Mouse (Mus musculus) hindbrain, embryonic 13.5 days (tissue): ENCODE results near the gene Ifih1. TPM values are rescaled to one million over a fixed set of nuclear protein-coding genes. Genes with fewer than 3 reads are reported as not detected.
A peak's percentile ranks its signal among the peaks of the same experiment; 100 is the strongest.

Experiments used
- ATAC-seq: fragments of 200-750 bp; cut with Nextera tagmentation; 2 replicates; pipeline ENCODE4 v1.8.0; 2017; ENCODE audit warnings: moderate TSS enrichment; ENCODE audit not compliant: low FRiP score
- H3K27ac ChIP-seq: fragments of 300-500 bp; sonication (generic); 2 replicates; pipeline ENCODE4 v1.5.1; 2015; ENCODE audit warnings: inconsistent platforms, mild to moderate bottlenecking, moderate library complexity
- H3K27me3 ChIP-seq: fragments of 300-500 bp; sonication (generic); 2 replicates; pipeline ENCODE4 v1.6.1; 2015; ENCODE audit warnings: mild to moderate bottlenecking, inconsistent platforms
- H3K36me3 ChIP-seq: fragments of 300-500 bp; sonication (generic); 2 replicates; pipeline ENCODE4 v1.6.1; 2015; ENCODE audit warnings: mild to moderate bottlenecking, inconsistent platforms
- H3K4me1 ChIP-seq: fragments of 300-500 bp; sonication (generic); replicated peaks from 2 replicates; pipeline ENCODE4 v1.6.1; 2015; ENCODE audit warnings: inconsistent platforms
- H3K4me2 ChIP-seq: fragments of 300-500 bp; sonication (generic); 2 replicates; pipeline ENCODE4 v1.6.1; 2015; ENCODE audit warnings: inconsistent platforms, mild to moderate bottlenecking, moderate library complexity
- H3K4me3 ChIP-seq: fragments of 300-500 bp; sonication (generic); 2 replicates; pipeline ENCODE4 v1.5.1; 2015; ENCODE audit warnings: mild to moderate bottlenecking, inconsistent platforms
- H3K9ac ChIP-seq: fragments of 300-500 bp; sonication (generic); 2 replicates; pipeline ENCODE4 v1.6.1; 2015; ENCODE audit warnings: mild to moderate bottlenecking, inconsistent platforms
- H3K9me3 ChIP-seq: fragments of 300-500 bp; sonication (generic); 2 replicates; pipeline ENCODE4 v1.6.1; 2016; ENCODE audit warnings: inconsistent platforms
- WGBS: fragments of 180-500 bp; shearing (Covaris S2); methylation state at CpG from one replicate; pipeline ENCODE4 v1.1.7; 2015; 5-methylcytosine and 5-hydroxymethylcytosine counted together
- polyA plus RNA-seq: library from polyadenylated mRNA; unstranded; fragments of >200 nt; fragmentation: Nextera tagmentation; extraction: Ambion mirVana; gene quantifications from 2 replicates; pipeline ENCODE4 v1.2.1, GENCODE M21; 2015

Gene Ifih1
- polyA plus RNA-seq, 1 experiment from 2014 or later = 1.2 TPM

DNA sequence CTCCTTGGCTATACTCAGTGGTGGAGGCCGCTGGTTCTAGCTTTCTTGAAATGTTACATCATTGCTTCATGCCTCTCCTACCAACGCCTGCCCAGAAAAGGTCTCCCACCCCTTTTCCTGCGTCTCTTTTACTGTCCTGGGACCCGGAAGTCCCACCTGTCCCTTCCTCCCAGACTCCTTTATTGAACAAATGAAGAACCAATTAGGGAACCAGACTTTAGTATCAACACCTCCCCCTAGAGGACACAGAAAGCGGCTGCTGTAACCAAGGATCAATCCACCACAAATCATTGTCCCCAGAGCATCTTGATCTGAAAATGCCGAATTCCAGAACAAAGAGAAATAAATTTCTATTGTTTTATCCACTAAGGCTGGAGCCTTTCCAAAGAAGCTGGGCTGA lies 14.5 kb upstream of the Ifih1 start:
- Histone ChIP-seq H3K27ac (no peak overlapping the region), H3K4me3 (no peak overlapping the region), H3K9ac (no peak overlapping the region), H3K9me3 (no peaks in the 10 kb centered on the region), H3K4me1 (peaks cover 5% of the 10 kb centered on the region; the same call in 1 of the 2 replicates), H3K4me2 (no peak overlapping the region), H3K27me3 (peaks cover 7% of the 10 kb centered on the region), H3K36me3 (no peaks in the 10 kb centered on the region)
- 53% methylated on average over 6 of the region's 6 CpGs for WGBS
- no peak for ATAC-seq

DNA sequence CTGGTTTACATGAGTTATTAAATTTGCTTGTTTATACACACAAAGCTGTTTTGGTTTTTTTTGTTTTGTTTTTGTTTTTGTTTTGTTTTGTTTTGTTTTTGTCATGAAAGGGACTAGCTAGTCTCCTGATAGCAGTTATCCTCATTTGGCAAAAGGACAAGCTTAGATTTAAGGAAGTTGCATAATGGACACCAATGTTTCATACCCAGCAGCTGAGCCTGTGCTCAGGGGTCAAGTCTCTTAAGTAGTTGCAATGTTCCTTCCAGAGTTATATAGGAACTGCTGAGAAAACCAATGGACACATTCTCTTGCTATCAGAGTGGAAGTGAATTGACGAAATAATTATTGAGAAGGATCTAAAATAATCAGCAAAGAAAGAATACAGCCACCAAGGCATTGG lies 10.0 kb upstream of the Ifih1 start:
- H3K4me2 ChIP-seq = no peak overlapping the region
- H3K4me3 ChIP-seq = no peak overlapping the region
- no peak for ATAC-seq
- H3K9ac ChIP-seq = no peak overlapping the region
- H3K4me1 ChIP-seq = no peaks in the 10 kb centered on the region
- no peaks in the 10 kb centered on the region for H3K27me3 ChIP-seq
- 76% methylated on average over 1 of the region's 1 CpGs for WGBS
- H3K9me3 ChIP-seq = no peaks in the 10 kb centered on the region
- H3K27ac ChIP-seq = no peak overlapping the region
- no peaks in the 10 kb centered on the region for H3K36me3 ChIP-seq

DNA sequence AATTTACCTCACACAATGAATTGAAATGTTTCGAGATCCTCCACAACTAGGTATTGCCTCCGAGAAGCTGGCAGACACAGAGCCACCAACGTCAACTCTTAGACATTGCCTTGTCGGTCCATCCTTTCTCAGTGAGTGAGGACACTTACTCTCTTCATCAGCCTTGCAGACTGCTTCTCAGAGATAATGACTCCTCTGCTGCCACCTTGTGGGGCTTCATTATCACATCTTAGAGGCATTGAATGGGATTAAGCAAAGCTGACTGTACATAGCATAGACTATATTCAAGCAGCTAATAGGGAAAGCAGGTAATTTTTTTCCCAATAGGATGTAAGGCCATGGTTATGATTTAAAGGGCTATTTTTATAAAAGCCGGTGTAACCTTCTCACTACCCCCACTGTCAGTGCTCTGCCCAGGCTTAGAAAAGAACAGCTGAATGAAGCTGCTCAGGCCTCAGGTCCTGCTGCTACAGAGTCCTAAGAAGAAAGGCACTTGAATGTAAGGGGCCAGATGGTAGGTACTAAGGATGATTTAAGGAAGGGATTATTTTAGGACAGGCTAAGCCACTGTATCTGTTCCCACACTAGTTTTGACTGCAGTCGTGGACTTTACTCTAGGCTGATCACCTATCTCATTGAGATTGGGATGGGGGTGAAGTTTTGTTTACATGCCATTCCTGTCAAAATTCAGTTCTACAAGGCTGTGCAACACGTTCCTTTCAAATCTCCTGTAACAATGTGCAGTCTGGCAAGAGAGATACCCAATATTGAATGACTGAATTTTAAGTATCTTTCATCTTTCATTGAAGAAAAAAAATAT lies 8.7 kb upstream of the Ifih1 start:
- ATAC-seq = peak; percentile 90
- no peak overlapping the region for H3K9ac ChIP-seq
- H3K27me3 ChIP-seq = peaks cover 2% of the 10 kb centered on the region; the same call in 1 of the 2 replicates
- no peak overlapping the region for H3K27ac ChIP-seq
- no peaks in the 10 kb centered on the region for H3K9me3 ChIP-seq
- H3K4me1 ChIP-seq = no peaks in the 10 kb centered on the region
- 50% methylated on average over 7 of the region's 7 CpGs for whole genome bisulfite sequencing
- H3K4me2 ChIP-seq = no peak overlapping the region
- no peaks in the 10 kb centered on the region for H3K36me3 ChIP-seq
- no peak overlapping the region for H3K4me3 ChIP-seq

DNA sequence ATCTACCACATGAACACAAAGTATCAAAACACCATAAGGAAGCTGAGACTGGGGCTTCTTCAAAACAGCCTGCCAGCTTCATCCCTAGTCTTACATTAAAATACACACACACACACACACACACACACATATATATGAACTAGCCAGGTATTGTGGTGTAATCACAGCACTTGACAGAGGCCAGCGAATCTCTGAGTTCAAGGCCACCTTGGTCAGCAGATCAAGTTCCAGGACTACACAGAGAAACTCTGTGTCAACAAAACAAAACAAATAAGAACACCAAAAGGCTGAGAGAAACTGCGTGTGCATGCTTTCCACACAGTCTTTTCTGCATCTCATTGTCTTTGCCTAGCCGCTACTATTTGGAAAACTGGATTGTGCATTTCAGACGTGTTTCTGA lies 6.4 kb upstream of the Ifih1 start:
- H3K9me3 ChIP-seq = no peaks in the 10 kb centered on the region
- no peaks in the 10 kb centered on the region for H3K4me1 ChIP-seq
- no peak for ATAC-seq
- no peaks in the 10 kb centered on the region for H3K36me3 ChIP-seq
- H3K27me3 ChIP-seq = peaks cover 6% of the 10 kb centered on the region; the same call in 1 of the 2 replicates
- H3K9ac ChIP-seq = no peak overlapping the region
- H3K27ac ChIP-seq = no peak overlapping the region
- H3K4me3 ChIP-seq = no peak overlapping the region
- WGBS = 79% methylated on average over 4 of the region's 4 CpGs
- H3K4me2 ChIP-seq = no peak overlapping the region

DNA sequence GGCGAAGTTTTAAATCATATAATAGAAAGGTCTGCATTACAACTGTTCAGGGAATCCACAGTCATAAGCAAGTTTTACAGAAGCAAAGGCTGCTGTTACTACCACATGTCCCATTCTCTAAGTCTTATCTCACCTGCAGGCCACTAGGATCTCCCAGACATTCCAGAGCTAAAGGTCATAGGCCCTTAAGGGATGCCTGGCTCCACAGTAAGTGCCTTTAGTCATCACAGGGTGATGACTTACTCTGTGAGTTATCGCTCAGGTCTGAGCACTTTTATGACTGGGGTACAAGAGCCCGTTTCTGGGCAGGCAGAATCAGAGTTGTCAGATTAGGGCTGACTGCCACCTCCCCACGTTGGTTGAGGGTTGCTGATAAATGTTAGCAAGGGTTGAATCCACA lies 5.8 kb upstream of the Ifih1 start:
- Histone ChIP-seq H3K27ac (no peak overlapping the region), H3K27me3 (peaks cover 8% of the 10 kb centered on the region; the same call in 1 of the 2 replicates), H3K4me3 (no peak overlapping the region), H3K4me2 (no peak overlapping the region), H3K4me1 (peaks cover 6% of the 10 kb centered on the region), H3K9ac (no peak overlapping the region), H3K9me3 (no peaks in the 10 kb centered on the region), H3K36me3 (no peaks in the 10 kb centered on the region)
- 89% methylated on average over 4 of the region's 4 CpGs for WGBS
- ATAC-seq = no peak

DNA sequence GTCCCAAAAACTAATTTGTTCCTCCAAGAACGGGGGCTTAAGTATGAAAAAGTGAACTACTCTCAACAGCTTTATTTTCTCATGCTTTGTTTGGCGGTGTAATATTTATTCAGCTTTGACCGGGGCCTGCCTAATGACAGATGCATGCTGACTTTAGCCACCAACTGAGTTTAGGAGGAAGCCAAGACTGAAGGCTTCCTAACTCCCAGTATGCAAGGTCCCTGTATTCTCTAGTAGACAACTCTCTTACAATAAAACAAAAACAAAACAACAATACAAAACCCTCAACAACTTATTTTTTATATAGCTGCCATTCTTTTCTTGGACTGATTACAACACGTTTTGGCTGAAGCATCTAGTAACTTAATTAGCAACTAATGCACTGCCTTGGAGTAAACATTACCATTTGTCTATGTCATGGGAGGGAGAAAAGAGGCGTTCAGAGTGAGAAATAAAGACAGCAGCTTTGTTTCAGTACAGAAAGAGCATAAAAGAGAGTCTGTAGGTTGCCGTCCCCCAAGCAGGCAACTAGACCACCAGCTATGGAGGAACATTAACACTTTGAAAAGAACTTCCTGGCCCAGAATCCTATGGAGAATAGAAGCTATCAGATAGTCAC lies 725 bp upstream of the Ifih1 start:
- peak overlapping the region; percentile 46 for H3K4me3 ChIP-seq
- no peaks in the 10 kb centered on the region for H3K9me3 ChIP-seq
- peak; percentile 46 for ATAC-seq
- peaks cover 25% of the 10 kb centered on the region for H3K4me1 ChIP-seq
- WGBS = 7% methylated on average over 6 of the region's 6 CpGs
- no peak overlapping the region for H3K9ac ChIP-seq
- no peak overlapping the region for H3K27ac ChIP-seq
- peaks cover 29% of the 10 kb centered on the region for H3K27me3 ChIP-seq
- no peaks in the 10 kb centered on the region for H3K36me3 ChIP-seq
- H3K4me2 ChIP-seq = peak overlapping the region; percentile 75

DNA sequence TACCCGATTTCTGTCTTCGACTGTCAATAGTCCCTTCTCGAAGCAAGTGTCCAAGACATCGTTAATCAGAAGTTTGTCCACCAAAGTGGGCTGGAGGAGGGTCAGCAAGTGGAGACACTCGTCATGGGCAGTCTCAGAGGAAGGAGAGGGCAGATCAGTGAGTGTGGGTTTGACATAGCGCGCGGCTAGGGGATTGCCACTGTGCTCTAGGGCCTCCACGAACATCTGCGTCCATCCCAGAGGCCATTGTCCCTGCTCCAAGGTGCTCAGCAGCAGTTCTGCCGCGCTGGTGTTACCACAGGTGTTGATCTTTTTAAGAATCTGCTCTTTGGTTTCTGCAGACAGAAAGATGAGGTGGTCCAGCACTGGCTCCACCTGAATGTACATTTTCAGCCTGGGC lies 580 bp downstream of the Ifih1 start:
- Histone ChIP-seq H3K9me3 (no peaks in the 10 kb centered on the region), H3K4me3 (peak overlapping the region; percentile 46), H3K27me3 (peaks cover 29% of the 10 kb centered on the region), H3K9ac (peak overlapping the region; percentile 58; the same call in 1 of the 2 replicates), H3K4me2 (peak overlapping the region; percentile 75), H3K4me1 (peaks cover 25% of the 10 kb centered on the region), H3K27ac (no peak overlapping the region), H3K36me3 (no peaks in the 10 kb centered on the region)
- peak; percentile 46 for ATAC-seq
- WGBS = 38% methylated on average over 12 of the region's 12 CpGs

DNA sequence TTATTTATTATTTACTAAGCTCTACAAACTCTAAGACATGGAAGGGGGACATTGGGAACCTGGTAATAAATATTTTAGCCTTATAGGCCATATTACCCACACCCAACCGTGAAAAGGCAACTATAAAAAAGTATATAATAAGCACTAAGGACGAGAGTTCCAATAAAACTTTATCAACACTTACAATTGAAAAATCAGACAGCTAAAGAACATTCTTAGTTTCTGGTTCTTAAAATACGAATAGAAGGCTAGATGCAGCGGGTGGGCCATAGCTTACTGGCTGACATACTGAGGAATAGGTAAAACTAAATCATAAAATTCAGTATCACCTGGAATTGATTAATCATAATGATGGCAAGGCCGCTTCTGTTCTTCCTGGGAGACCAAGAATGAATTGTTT lies 1.2 kb downstream of the Ifih1 start:
- no peak overlapping the region for H3K4me2 ChIP-seq
- WGBS = 92% methylated on average over 5 of the region's 5 CpGs
- no peak overlapping the region for H3K27ac ChIP-seq

DNA sequence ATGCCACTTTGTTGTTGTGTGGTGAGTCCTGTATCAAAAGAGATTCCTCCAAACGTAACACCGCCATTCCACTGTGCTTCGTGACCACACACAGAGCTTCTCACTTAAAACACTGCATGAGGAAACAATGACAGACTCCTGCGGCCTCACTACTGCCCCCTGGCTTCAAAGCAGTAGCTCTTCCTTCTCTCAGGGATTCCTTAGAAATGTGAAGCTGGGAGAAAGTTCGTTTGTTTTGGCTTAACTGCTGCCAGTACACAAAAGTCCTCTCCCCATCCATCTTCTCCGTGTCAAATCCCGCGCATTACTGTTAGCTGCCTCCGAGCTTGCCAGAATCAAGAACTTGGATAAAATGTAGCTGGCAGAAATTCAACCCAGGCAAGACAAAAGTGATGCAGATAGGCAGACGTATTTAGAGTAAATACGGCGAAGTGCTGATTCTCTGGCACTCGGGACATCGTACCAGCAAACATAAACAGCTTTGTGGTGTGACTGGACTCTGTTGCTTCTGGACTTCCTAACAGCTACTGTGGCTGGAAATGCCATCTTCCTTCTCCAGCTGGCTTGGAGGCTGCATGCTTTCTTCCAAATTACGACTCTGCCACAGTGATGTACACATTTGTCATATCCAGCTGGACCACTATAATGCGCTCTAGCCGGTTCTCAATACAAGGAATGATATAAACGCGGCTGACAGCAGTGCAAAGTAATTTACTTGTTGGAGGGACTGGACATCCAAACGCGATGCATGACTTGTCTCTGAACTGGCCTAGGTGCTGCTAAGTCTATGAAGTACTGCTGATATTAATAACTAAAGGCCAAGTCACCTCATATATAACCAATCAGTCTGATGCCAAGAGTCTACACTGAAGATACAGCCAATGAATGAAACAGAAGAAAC lies 2.4 kb downstream of the Ifih1 start:
- H3K27ac ChIP-seq = no peak overlapping the region
- 0 out of 2 replicates have a peak, but pooled peaks have one; percentile 9 for ATAC-seq
- no peak overlapping the region for H3K9ac ChIP-seq
- 41% methylated on average over 21 of the region's 21 CpGs for WGBS
- H3K36me3 ChIP-seq = no peaks in the 10 kb centered on the region
- peaks cover 24% of the 10 kb centered on the region for H3K27me3 ChIP-seq
- H3K9me3 ChIP-seq = no peaks in the 10 kb centered on the region
- peak overlapping the region; percentile 15; the same call in 1 of the 2 replicates for H3K4me2 ChIP-seq
- no peak overlapping the region for H3K4me3 ChIP-seq
- peaks cover 25% of the 10 kb centered on the region for H3K4me1 ChIP-seq

More for the DNA sequence above, 1.2 kb downstream of the Ifih1 start:
- Histone ChIP-seq H3K36me3 (no peaks in the 10 kb centered on the region), H3K9me3 (no peaks in the 10 kb centered on the region), H3K4me1 (peaks cover 25% of the 10 kb centered on the region), H3K9ac (no peak overlapping the region), H3K4me3 (no peak overlapping the region), H3K27me3 (peaks cover 29% of the 10 kb centered on the region)
- no peak for ATAC-seq

DNA sequence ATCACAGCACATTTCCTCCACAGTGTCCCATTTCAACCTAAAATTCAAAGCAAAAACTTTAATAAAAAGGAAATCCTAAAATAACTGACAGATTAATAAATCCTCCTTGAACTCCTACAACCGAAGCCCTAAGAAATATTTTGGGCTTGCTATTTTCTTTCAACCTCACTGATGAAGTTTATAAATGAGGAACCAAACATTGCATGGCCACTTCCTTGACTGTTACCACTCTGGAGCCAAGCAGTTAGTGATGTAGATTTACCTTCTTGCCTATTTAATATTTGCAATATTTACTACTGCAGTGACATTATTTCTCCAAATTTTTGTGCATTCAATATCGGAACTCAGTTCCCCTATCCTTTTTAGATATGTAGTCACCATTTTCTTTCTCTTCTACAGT lies 6.2 kb downstream of the Ifih1 start:
- H3K4me1 ChIP-seq = 0 out of 2 replicates have a peak, but pooled peaks cover 4% of the 10 kb centered on the region
- H3K9me3 ChIP-seq = no peaks in the 10 kb centered on the region
- H3K4me3 ChIP-seq = no peak overlapping the region
- no peak overlapping the region for H3K4me2 ChIP-seq
- no peak overlapping the region for H3K9ac ChIP-seq
- no peaks in the 10 kb centered on the region for H3K36me3 ChIP-seq
- ATAC-seq = no peak
- no peak overlapping the region for H3K27ac ChIP-seq
- WGBS = 94% methylated on average over 2 of the region's 2 CpGs
- peaks cover 9% of the 10 kb centered on the region for H3K27me3 ChIP-seq

DNA sequence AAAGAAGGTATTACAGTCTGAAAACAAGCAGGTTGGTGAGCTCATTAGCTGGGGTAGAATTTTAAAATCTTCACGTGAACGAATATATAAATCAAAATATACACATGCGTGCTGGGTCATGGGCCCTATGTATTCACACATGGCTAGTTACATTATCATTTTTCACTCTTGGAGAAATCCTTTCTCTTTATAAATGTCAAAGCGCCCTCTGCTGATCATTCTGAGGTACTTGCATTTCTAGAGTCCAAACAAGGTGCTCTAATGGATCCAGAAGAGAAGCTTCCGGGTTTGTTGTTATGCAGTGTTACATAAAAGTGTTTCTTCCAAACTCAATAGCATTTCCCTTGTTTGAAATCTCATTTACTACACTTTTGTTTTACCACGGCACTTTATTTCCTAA lies 15.6 kb downstream of the Ifih1 start:
- ATAC-seq = peak; percentile 36; the same call in 1 of the 2 replicates
- Histone ChIP-seq H3K9ac (no peak overlapping the region), H3K4me1 (no peaks in the 10 kb centered on the region), H3K4me2 (no peak overlapping the region), H3K9me3 (no peaks in the 10 kb centered on the region), H3K4me3 (no peak overlapping the region), H3K36me3 (no peaks in the 10 kb centered on the region), H3K27ac (no peak overlapping the region), H3K27me3 (0 out of 2 replicates have a peak, but pooled peaks cover 4% of the 10 kb centered on the region)
- WGBS = 25% methylated on average over 6 of the region's 6 CpGs

DNA sequence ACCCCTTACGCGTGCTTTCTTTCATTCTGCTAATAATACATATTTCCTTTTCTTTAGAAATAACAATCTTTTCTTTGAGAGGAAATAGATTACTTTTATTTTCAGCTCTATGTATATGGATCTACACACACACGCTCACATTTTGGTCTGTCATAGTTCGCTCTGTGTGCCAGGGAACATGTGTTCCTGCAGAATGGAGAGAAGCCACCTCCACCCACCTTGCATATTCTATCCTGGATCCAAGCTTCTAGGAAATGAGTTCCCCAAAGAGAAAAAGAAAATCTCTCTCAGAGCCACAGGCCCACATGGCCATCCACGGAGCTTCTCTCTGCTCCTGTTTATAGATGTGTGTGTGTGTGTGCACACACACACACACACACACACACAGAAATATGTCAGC lies 17.7 kb downstream of the Ifih1 start:
- WGBS = 96% methylated on average over 5 of the region's 5 CpGs
- Histone ChIP-seq H3K27me3 (0 out of 2 replicates have a peak, but pooled peaks cover 4% of the 10 kb centered on the region), H3K4me1 (no peaks in the 10 kb centered on the region), H3K27ac (no peak overlapping the region), H3K36me3 (no peaks in the 10 kb centered on the region), H3K4me3 (no peak overlapping the region), H3K4me2 (no peak overlapping the region), H3K9ac (no peak overlapping the region), H3K9me3 (no peaks in the 10 kb centered on the region)
- no peak for ATAC-seq
